Mouse (Mus musculus) left cerebral cortex, postnatal 36 days (tissue): ENCODE measurements around the gene Mup21. TPM values are rescaled to one million over a fixed set of nuclear protein-coding genes. Genes with fewer than 3 reads are reported as not detected.
A peak's percentile ranks its signal among the peaks of the same experiment; 100 is the strongest.
"Not testable (repeated sequence)": the region's sequence is repeated elsewhere in the genome, so short reads cannot be mapped to it uniquely, and the experiment has no call there.

Source experiments
- DNase-seq, 2 experiments: peaks; one replicate each; pipeline ENCODE4 v3.0.0; 2021 to 2022; ENCODE audit warnings: low spot score in 2 of 2, mixed read lengths in 1 of 2
- intact Hi-C: fragments of 180-260 bp; cut with DNase I; formaldehyde crosslinking; loops from one replicate; pipeline ENCODE4 v1.15.1; 2025
- total RNA-seq, 2 experiments: library from RNA; stranded (reverse); gene quantifications; 2 replicates each; pipeline ENCODE4 v1.2.3; 2021

Gene Mup21
- total RNA-seq, result not detected

DNA sequence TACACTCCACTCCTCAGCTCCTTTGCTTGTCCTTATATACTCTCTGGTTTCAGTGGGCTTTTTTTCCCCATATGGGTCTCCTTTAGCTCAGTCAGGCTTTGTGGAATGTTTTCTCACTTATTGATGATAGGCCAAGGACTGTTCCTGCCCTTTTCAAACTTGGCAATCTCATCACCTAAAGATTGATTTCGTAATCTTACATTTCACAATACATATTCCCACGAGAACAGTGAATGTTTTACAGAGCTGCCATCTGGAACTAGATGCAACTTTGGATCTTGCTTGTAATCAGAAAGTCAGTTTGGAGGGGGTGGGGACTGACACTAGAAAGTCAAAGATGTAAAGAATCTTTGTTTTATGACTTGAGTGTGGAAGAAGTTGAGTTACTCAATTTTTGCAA, at the start of gene Mup21:
Mup21 (minus strand) TSS at position 53 of the 400 bp plus-strand sequence.
- intact Hi-C loops, result no loop called here
- no peak for DNase-seq

GRCm38 (mm10) chr4:62199923-62200529, 49.4 kb upstream of the Mup21 start:
- DNase-seq, result no peak
- intact Hi-C loops, result no loop called here

DNA sequence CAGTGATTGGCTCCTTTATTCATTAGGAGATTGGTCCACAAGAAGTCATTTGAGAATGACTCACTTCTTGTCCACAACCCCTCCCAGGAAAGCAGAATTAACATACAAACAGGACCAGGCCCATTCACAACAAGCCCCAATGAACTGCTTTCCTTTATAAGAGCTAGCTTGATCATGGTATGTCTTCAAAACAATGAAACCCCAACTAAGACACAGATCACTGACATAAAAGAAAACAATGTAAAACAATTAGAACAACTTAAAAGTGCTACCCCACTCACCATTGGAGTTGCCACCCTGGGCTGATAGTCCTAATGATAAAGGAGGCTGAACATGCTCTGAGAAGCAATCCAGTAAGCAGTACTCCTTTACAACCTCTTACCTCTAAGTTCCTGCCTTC, 38.1 kb upstream of the Mup21 start:
- DNase-seq, result no peak
- intact Hi-C loops, result no loop called here

DNA sequence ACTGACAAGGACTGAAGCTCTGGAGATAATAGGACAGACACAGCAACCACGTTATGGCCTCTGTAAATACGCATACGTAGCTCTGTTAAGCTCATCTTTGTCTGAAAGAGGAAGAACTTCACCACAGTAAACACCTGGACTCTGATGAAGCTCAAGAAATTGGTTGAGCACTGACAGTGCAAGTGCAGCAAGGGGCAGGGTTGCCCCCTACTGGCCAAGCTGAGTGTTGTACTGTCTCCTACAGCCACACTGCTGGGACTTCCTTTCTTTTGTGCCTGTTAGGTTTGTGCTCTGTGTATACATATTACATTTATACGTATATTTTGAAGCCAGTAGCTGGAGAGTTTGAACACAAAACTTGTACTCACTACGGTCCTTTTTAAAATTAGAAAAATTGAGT, 26.6 kb upstream of the Mup21 start:
- peak in 1 of 2 experiments; percentile 15 for DNase-seq
- intact Hi-C loops, result no loop called here

GRCm38 (mm10) chr4:62174471-62174870, 23.8 kb upstream of the Mup21 start:
- intact Hi-C loops, result no loop called here
- DNase-seq, result no peak

DNA sequence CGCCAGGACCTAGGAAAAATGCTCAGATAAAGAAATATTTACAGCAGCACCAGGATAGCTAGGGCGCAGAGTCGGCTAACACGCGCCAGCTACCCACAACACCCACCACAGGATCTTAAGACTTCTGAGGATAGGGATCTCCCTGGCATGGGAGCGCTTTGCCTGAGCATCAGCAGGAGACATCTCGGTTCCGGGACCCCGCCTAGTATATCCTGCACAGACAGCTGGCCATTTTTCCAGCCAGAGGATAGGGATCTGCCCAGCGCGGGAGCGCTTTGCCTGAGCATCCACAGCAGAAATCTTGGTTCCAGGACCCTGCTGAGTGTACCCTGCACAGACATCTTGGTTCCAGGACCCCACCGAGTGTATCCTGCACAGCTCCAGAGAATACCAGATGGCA, 17.0 kb upstream of the Mup21 start:
- intact Hi-C loops, result not testable (repeated sequence)

DNA sequence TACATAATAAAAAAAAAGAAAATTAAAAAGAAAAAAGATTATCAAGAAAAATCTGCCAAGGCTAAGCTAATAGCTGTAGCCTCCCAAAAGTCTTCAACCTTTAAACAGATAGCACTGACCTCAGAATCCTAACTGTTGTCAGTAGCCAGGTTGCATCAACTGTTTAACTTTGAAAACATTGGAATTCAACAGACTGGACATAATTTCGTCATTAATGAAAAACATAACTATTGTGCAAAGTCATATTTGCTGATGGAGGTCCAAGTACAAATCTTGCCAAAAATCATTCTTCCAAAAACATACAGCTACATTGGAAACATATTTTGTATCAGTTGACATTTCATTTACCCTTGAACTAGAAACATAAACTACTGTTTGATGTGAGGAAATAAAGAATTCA, 7.7 kb upstream of the Mup21 start:
- intact Hi-C loops, result no loop called here
- DNase-seq, result no peak

More for the DNA sequence above, 17.0 kb upstream of the Mup21 start:
- not testable (repeated sequence) for DNase-seq

DNA sequence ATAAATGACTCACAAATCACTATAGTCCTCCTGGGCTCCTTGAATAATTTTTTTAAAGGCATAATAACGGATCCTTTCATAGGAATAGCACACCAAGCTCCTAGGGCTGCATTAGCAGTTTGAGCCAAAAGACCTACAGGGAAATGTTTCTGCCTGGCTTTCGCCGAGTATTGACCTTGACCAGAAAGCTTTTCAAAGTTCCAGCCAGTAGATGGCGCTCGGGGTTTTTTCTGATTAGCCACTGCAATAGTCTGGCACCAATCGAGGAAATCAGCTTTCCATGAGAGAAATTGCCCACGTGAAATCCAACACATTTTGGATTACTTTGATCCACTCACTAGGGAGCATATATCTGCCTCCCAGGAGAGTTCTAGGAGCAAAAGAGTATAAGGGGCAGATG, 17.0 kb downstream of the Mup21 start:
- intact Hi-C loops, result loop anchor here (5.0 kb wide), 1 partner anchor 94 kb away; no protein-coding TSS in a partner anchor
- peak in 1 of 2 experiments; percentile 20 for DNase-seq

GRCm38 (mm10) chr4:62103366-62103765, 47.3 kb downstream of the Mup21 start:
- intact Hi-C loops, result not testable (repeated sequence)
- DNase-seq, result peak in 1 of 2 experiments; percentile 9

Other genes with a start within 250 kb of the Mup21 start
- not detected for gene Mup20, start 96.7 kb downstream of the Mup21 start, total RNA-seq
- not detected for gene Mup3, start 63.5 kb downstream of the Mup21 start, total RNA-seq
- 10 to 100 TPM; 22.0 to 22.2 TPM for gene Zfp37, start 80.2 kb upstream of the Mup21 start, total RNA-seq
- gene Slc31a2, start 111.7 kb upstream of the Mup21 start, total RNA-seq, result 1 to 10 TPM; 6.7 to 8.7 TPM
- 10 to 100 TPM; 34.5 to 38.9 TPM for gene Fkbp15, start 209.7 kb upstream of the Mup21 start, total RNA-seq
- 10 to 100 TPM; 14.2 to 15.2 TPM for gene Slc31a1, start 209.9 kb upstream of the Mup21 start, total RNA-seq